Mouse (Mus musculus) thymus, postnatal 36 days (tissue): Measurements from ENCODE around the gene Hoga1.

Experiments
- DNase-seq, 2 experiments: peaks; one replicate each; pipeline ENCODE4 v3.0.0; 2022; ENCODE audit warnings: mixed read lengths in 2 of 2

Hoga1 gene

GRCm38 (mm10) chr19:42045269-42046102 lies at the start of gene Hoga1:
TSS of gene Hoga1 (plus strand) at chr19:42045610.
- peak; percentile 55 to 62 for DNase-seq

- no peak for DNase-seq
Measured at GRCm38 (mm10) chr19:41997090-41997489, 48.3 kb upstream of the Hoga1 start.

- no peak for DNase-seq
Measured at GRCm38 (mm10) chr19:41998770-41999548, 46.5 kb upstream of the Hoga1 start.

GRCm38 (mm10) chr19:41999688-42000283 lies 45.6 kb upstream of the Hoga1 start:
- no peak for DNase-seq

GRCm38 (mm10) chr19:42000446-42000958 lies 44.9 kb upstream of the Hoga1 start:
- no peak for DNase-seq

GRCm38 (mm10) chr19:42001253-42001980 lies 44.0 kb upstream of the Hoga1 start:
- no peak for DNase-seq

- DNase-seq, result no peak
Measured at GRCm38 (mm10) chr19:42004258-42004657, 41.2 kb upstream of the Hoga1 start.

- no peak for DNase-seq
Measured at GRCm38 (mm10) chr19:42005616-42006015, 39.8 kb upstream of the Hoga1 start.

GRCm38 (mm10) chr19:42006568-42006967 lies 38.8 kb upstream of the Hoga1 start:
- no peak for DNase-seq

- DNase-seq, result no peak
Measured at GRCm38 (mm10) chr19:42008586-42008985, 36.8 kb upstream of the Hoga1 start.

- DNase-seq, result no peak
Measured at GRCm38 (mm10) chr19:42009067-42009466, 36.3 kb upstream of the Hoga1 start.

- no peak for DNase-seq
Measured at GRCm38 (mm10) chr19:42010436-42010835, 35.0 kb upstream of the Hoga1 start.

GRCm38 (mm10) chr19:42011123-42011522 lies 34.3 kb upstream of the Hoga1 start:
- no peak for DNase-seq

GRCm38 (mm10) chr19:42014231-42014825 lies 31.1 kb upstream of the Hoga1 start:
- DNase-seq, result no peak

- no peak for DNase-seq
Measured at GRCm38 (mm10) chr19:42015001-42015400, 30.4 kb upstream of the Hoga1 start.

- DNase-seq, result no peak
Measured at GRCm38 (mm10) chr19:42016251-42016650, 29.2 kb upstream of the Hoga1 start.

GRCm38 (mm10) chr19:42016840-42017239 lies 28.6 kb upstream of the Hoga1 start:
- no peak for DNase-seq

- no peak for DNase-seq
Measured at GRCm38 (mm10) chr19:42017399-42018247, 27.8 kb upstream of the Hoga1 start.

GRCm38 (mm10) chr19:42019011-42019522 lies 26.3 kb upstream of the Hoga1 start:
- DNase-seq, result peak; percentile 32 to 52

- no peak for DNase-seq
Measured at GRCm38 (mm10) chr19:42021681-42022541, 23.5 kb upstream of the Hoga1 start.
